Mouse (Mus musculus) cerebellum, adult 2 months (tissue): Measurements from ENCODE around the gene Hspb1. TPM values are rescaled to one million over a fixed set of nuclear protein-coding genes. Genes with fewer than 3 reads are reported as not detected.
A peak's percentile ranks its signal among the peaks of the same experiment; 100 is the strongest.

ENCODE experiments used
- DNase-seq, 2 experiments: peaks; one replicate each; pipeline ENCODE4 v3.0.0; 2021
- H3K27ac ChIP-seq: fragments of 200-500 bp; 2 replicates; pipeline ENCODE4 v1.5.1; 2012; ENCODE audit warnings: low read length, control low read depth, inconsistent platforms; ENCODE audit not compliant: insufficient read depth
- H3K27me3 ChIP-seq: fragments of 200-500 bp; 2 replicates; pipeline ENCODE4 v1.6.1; 2012; ENCODE audit warnings: inconsistent platforms, mild to moderate bottlenecking, low read length, moderate library complexity; ENCODE audit not compliant: control insufficient read depth, insufficient read depth
- H3K4me1 ChIP-seq: fragments of 200-500 bp; 2 replicates; pipeline ENCODE4 v1.6.1; 2011; ENCODE audit warnings: low read length; ENCODE audit not compliant: control insufficient read depth, insufficient read depth
- H3K4me3 ChIP-seq: fragments of 200-500 bp; replicated peaks from 2 replicates; pipeline ENCODE3; 2011; ENCODE audit warnings: mild to moderate bottlenecking, low read depth, low read length, control low read depth; ENCODE audit not compliant: insufficient read depth
- CTCF ChIP-seq: fragments of 200-500 bp; IDR thresholded peaks from 2 replicates; pipeline ENCODE4 v1.5.1; 2011; ENCODE audit warnings: low read depth, mild to moderate bottlenecking, control low read depth, low read length, moderate library complexity, borderline replicate concordance; ENCODE audit not compliant: insufficient read depth
- POLR2A ChIP-seq: fragments of 200-500 bp; IDR thresholded peaks from 2 replicates; pipeline ENCODE4 v1.6.1; 2011; ENCODE audit warnings: low read length, control low read depth, borderline replicate concordance; ENCODE audit not compliant: insufficient read depth
- WGBS: fragments of 180-500 bp; shearing (Covaris S2); methylation state at CpG from one replicate; pipeline ENCODE4 v1.1.7; 2018; 5-methylcytosine and 5-hydroxymethylcytosine counted together
- polyA plus RNA-seq: library from polyadenylated mRNA; depleted of rRNA; stranded (reverse); fragments of >200 nt; gene quantifications from 2 replicates; pipeline ENCODE4 v1.2.3, GENCODE M21; 2012; rRNA removed

Hspb1 gene
- polyA plus RNA-seq: 42.9 and 49.2 TPM in 2 replicates

DNA sequence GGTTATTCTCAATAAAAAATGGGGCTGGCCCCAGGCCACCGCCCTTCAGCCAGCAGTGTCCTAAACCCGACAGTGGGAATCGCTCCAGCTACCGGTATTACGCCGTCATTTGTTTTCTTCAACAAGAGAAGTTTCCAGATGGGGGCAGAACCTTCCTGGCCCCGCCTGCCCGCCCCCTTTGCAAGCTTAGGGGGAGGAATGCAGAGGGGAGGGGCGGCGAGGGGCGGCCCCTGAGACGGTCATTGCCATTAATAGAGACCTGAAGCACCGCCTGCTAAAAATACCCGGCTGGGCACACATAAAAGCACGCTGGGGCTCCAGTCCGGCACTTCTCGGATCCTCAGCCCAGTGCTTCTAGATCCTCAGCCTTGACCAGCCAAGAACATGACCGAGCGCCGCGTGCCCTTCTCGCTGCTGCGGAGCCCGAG, at the start of gene Hspb1:
Gene Hspb1, plus strand, starts transcription at position 245 of the 428 bp plus-strand sequence.
- Histone ChIP-seq H3K27me3 (peaks cover 2% of the 10 kb centered on the region; the same call in 1 of the 2 replicates), H3K4me3 (peak within 1 kb of the TSS; percentile 22), H3K4me1 (no peaks in the 10 kb centered on the region), H3K27ac (peak within 1 kb of the TSS; percentile 34; the same call in 1 of the 2 replicates)
- TF ChIP-seq POLR2A: no peak
- no peak for TF ChIP-seq CTCF
- 2% methylated on average over 24 of the region's 24 CpGs for WGBS
- peak in 1 of 2 experiments; percentile 41 for DNase-seq

DNA sequence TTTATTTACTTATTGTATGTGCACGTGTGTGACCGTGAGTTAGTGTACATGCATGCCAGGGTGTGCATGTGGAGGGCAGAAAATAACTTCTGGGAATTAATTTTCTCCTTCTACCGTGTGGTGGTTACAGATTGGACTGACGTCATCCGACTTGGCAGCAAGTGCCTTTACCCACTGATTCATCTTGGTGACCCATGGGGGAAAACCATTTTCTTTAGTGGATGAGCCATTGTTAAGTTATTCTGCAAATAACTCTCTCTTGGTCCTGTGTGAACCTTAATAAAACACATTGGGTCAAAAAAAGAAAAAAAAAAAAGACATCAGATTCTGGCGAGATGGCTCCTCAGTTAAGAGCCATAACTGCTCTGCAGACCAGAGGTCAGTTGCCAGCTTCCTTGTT, 46.1 kb upstream of the Hspb1 start:
- Histone ChIP-seq H3K27me3 (no peaks in the 10 kb centered on the region), H3K4me3 (no peak overlapping the region), H3K27ac (no peak overlapping the region), H3K4me1 (peaks cover 3% of the 10 kb centered on the region; the same call in 1 of the 2 replicates)
- DNase-seq: peak in 1 of 2 experiments; percentile 62
- WGBS: 28% methylated on average over 6 of the region's 6 CpGs
- TF ChIP-seq POLR2A (no peak), CTCF (no peak)

DNA sequence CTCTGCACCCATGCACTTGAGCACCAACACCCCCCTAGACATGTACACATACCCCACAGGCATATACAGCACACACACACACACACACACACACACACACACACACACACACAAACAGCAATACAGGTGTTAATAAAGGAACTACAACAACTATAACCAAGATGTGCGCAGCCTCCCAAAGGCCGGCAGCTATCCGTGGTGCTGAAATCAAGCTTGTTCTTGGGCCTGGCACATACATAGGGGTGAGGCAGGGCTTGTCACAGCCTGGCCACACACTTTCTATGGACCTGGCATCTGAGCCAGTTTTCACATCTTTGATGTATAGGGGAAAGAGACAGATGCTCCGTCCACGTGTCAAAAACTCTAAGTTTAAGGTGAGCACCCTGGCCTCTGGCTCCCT, 44.3 kb upstream of the Hspb1 start:
- 38% methylated on average over 5 of the region's 5 CpGs for WGBS
- Histone ChIP-seq H3K4me1 (peaks cover 3% of the 10 kb centered on the region; the same call in 1 of the 2 replicates), H3K27me3 (no peaks in the 10 kb centered on the region), H3K4me3 (no peak overlapping the region), H3K27ac (no peak overlapping the region)
- TF ChIP-seq CTCF (no peak), POLR2A (no peak)
- DNase-seq: no peak

DNA sequence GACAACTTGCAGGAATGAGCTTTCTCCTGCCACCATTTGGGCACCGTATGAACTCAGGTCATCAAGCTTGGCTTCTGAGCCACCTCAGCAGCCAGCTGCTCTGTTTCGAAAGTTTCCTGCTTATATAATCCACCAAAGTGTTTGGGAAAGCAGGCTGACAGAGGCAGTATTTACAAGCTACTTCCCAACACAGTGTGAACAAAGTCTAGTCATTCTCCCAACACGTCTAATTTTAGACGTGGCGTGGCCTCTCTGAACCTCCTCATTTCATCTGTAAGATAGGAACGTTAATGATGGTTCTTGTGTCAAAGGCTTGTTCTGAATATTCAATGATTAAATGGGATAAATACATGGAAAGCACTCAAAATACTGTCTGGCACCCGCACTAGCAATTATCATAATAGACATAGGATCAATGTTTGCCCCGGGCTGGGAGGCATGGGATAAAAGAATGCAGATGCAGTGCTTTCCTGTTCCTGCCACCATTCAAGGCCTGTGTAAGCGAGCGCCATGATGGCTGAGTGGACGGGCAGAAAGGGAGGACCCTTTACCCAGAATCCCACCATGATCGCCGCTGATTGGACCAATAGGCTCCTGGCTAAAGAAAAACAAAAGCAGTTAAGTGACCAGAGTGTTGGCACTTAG, 41.9 kb upstream of the Hspb1 start:
- H3K4me3 ChIP-seq: no peak overlapping the region
- TF ChIP-seq CTCF (no peak), POLR2A (no peak)
- no peak overlapping the region for H3K27ac ChIP-seq
- H3K4me1 ChIP-seq: peaks cover 10% of the 10 kb centered on the region; the same call in 1 of the 2 replicates
- no peak for DNase-seq
- WGBS: 79% methylated on average over 13 of the region's 13 CpGs
- no peaks in the 10 kb centered on the region for H3K27me3 ChIP-seq

DNA sequence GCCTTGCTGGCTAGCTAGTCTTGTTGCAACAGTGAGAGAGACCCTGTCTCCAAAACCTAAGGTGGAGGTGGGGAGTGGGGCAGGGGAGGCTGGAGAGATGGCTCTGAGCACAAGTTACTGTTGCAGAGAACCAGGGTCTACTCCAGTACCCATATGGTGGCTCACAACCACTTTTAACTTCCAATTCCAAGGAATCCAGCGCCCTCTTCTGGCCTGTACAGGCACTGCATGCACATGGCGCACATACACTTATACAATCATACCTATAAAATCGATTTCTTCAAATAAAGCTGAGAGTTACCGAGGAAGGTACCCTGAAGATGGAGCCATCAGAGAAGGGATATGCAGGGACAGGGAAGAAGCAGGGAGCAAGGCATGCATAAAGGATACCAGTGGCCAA, 40.3 kb upstream of the Hspb1 start:
- H3K4me1 ChIP-seq: peaks cover 11% of the 10 kb centered on the region; the same call in 1 of the 2 replicates
- no peak overlapping the region for H3K27ac ChIP-seq
- 75% methylated on average over 4 of the region's 4 CpGs for WGBS
- no peak for DNase-seq
- H3K27me3 ChIP-seq: no peaks in the 10 kb centered on the region
- TF ChIP-seq CTCF (peak; percentile 41; the same call in 1 of the 2 replicates), POLR2A (no peak)
- H3K4me3 ChIP-seq: no peak overlapping the region

DNA sequence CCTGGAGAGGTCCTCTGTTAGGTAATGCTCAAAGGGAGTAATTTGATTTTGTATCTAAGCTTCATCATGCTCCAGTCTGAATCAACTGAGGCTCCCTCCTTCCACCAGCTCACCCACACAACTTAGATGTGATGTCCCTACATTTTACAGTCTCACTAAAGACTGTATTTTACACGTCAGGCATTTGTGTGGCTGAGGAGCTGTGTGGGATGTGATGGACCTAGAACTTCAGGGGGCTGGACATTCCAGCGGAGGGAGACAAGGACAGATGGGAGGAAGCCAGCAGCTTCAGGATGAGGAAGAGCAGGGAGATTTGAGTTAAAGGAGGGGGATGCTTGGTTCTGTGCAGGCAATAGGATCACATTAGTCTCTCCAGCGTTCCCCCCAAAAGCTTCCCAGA, 39.8 kb upstream of the Hspb1 start:
- no peaks in the 10 kb centered on the region for H3K27me3 ChIP-seq
- no peak overlapping the region for H3K4me3 ChIP-seq
- 92% methylated on average over 3 of the region's 3 CpGs for WGBS
- H3K27ac ChIP-seq: no peak overlapping the region
- no peak for DNase-seq
- H3K4me1 ChIP-seq: peaks cover 11% of the 10 kb centered on the region; the same call in 1 of the 2 replicates
- TF ChIP-seq CTCF (no peak), POLR2A (no peak)

DNA sequence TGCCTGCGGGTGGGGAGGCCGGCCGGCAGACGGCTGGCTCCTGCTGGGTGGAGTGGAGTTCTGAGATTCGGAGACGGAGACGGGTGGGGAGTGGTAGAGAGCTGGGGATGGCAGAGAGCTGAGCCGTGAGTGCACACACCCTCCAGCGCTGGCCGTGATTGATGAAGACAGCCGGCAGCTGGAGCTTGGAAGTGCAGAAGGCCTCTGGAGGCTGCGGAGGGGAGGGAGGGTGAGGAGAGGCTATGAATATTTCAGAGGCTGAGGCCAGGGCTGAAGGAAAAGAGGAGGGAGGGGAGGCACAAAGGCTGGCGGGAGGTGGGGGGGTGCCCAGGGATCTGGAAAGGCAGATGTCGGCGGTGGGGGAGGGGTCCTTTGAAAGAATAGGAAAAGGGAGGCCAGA, 36.7 kb upstream of the Hspb1 start:
- Histone ChIP-seq H3K27me3 (no peaks in the 10 kb centered on the region), H3K27ac (no peak overlapping the region), H3K4me3 (no peak overlapping the region), H3K4me1 (peaks cover 13% of the 10 kb centered on the region; the same call in 1 of the 2 replicates)
- WGBS: 5% methylated on average over 15 of the region's 15 CpGs
- no peak for TF ChIP-seq CTCF
- no peak for TF ChIP-seq POLR2A
- DNase-seq: no peak

DNA sequence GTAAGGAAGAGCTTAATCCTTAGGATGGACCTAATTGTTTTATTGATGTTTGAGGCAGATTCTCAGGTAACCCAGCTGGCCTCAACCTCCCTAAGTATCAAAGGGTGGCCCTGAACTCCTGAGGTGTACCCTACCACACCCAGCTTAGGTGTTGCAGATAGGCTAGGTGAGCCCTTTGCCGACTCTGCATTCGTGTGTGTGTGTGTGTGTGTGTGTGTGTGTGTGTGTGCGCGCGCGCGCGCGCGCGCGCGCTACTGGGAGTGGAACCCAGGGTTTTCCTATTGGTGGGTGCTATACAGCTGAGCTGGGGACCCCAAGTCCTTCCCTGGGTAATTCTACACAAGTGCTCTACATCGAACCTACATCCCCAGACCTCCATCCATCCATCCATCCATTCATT, 36.2 kb upstream of the Hspb1 start:
- Histone ChIP-seq H3K4me3 (no peak overlapping the region), H3K27me3 (no peaks in the 10 kb centered on the region), H3K4me1 (peaks cover 13% of the 10 kb centered on the region; the same call in 1 of the 2 replicates), H3K27ac (no peak overlapping the region)
- no peak for DNase-seq
- 66% methylated on average over 14 of the region's 14 CpGs for WGBS
- no peak for TF ChIP-seq CTCF
- TF ChIP-seq POLR2A: no peak
